Mouse (Mus musculus) embryonic fibroblast, embryonic 13.5 days (primary cell): ENCODE data around the gene Hgd.

Experiments used
- CTCF ChIP-seq: IDR thresholded peaks from 2 replicates; pipeline ENCODE4 v1.5.1; 2011; ENCODE audit warnings: mild to moderate bottlenecking, control low read depth, low read length, moderate library complexity, borderline replicate concordance; ENCODE audit not compliant: insufficient read depth
- POLR2A ChIP-seq: IDR thresholded peaks from 2 replicates; pipeline ENCODE4 v1.6.1; 2011; ENCODE audit warnings: low read depth, mild to moderate bottlenecking, control low read depth, low read length, moderate library complexity

GRCm38 (mm10) chr16:37597412-37597811, 17.5 kb downstream of the Hgd start:
- no peak for TF ChIP-seq POLR2A
- no peak for TF ChIP-seq CTCF
